Mouse (Mus musculus) R1 (cell line): Measurements from ENCODE around the gene BC107364.
"Not testable (repeated sequence)": the region's sequence is repeated elsewhere in the genome, so short reads cannot be mapped to it uniquely, and the experiment has no call there.

Experiments
- DNase-seq: peaks from one replicate; pipeline ENCODE4 v3.0.0-alpha.2; 2018; ENCODE audit warnings: low read depth, low spot score

BC107364 gene

GRCm38 (mm10) chr3:96414126-96414950 is 37.8 kb downstream of the BC107364 start:
- DNase-seq = peak; percentile 92

- peak; percentile 90 for DNase-seq
Observed at GRCm38 (mm10) chr3:96413581-96414125, 38.5 kb downstream of the BC107364 start.

- peak; percentile 53 for DNase-seq
Observed at GRCm38 (mm10) chr3:96411821-96412220, 40.3 kb downstream of the BC107364 start.

GRCm38 (mm10) chr3:96410966-96411365 is 41.1 kb downstream of the BC107364 start:
- DNase-seq = peak; percentile 39

- DNase-seq = peak; percentile 94
Observed at GRCm38 (mm10) chr3:96409701-96410246, 42.3 kb downstream of the BC107364 start.

- not testable (repeated sequence) for DNase-seq
Observed at GRCm38 (mm10) chr3:96408111-96408510, 44.0 kb downstream of the BC107364 start.

GRCm38 (mm10) chr3:96405541-96406503 is 46.3 kb downstream of the BC107364 start:
- DNase-seq = peak; percentile 79

GRCm38 (mm10) chr3:96405004-96405403 is 47.1 kb downstream of the BC107364 start:
- peak; percentile 71 for DNase-seq

GRCm38 (mm10) chr3:96404450-96404849 is 47.7 kb downstream of the BC107364 start:
- peak; percentile 79 for DNase-seq

- DNase-seq = peak; percentile 88
Observed at GRCm38 (mm10) chr3:96403016-96403415, 49.1 kb downstream of the BC107364 start.

- DNase-seq = peak; percentile 95
Observed at GRCm38 (mm10) chr3:96401832-96402501, 50.1 kb downstream of the BC107364 start.

GRCm38 (mm10) chr3:96401474-96401831 is 50.7 kb downstream of the BC107364 start:
- DNase-seq = peak; percentile 87

GRCm38 (mm10) chr3:96398911-96399310 is 53.2 kb downstream of the BC107364 start:
- peak; percentile 84 for DNase-seq

- no peak for DNase-seq
Observed at GRCm38 (mm10) chr3:96396857-96397256, 55.2 kb downstream of the BC107364 start.

- not testable (repeated sequence) for DNase-seq
Observed at GRCm38 (mm10) chr3:96387202-96387601, 64.9 kb downstream of the BC107364 start.
